Mouse (Mus musculus): Measurements from ENCODE around the gene Prkci.
A peak's percentile ranks its signal among the peaks of the same experiment; 100 is the strongest.

The Prkci gene

GRCm38 (mm10) chr3:30995283-30995898 lies at the start of gene Prkci:
Gene Prkci, plus strand, starts transcription at chr3:30995747.
- peak; percentile 99 for DNase-seq (ENCODE audit: low spot score)

- DNase-seq (ENCODE audit: low spot score) = no peak
Observed at GRCm38 (mm10) chr3:30951652-30952051, 43.9 kb upstream of the Prkci start.

- DNase-seq (ENCODE audit: low spot score) = no peak
Observed at GRCm38 (mm10) chr3:30952273-30953070, 43.1 kb upstream of the Prkci start.

GRCm38 (mm10) chr3:30956327-30956726 lies 39.2 kb upstream of the Prkci start:
- DNase-seq (ENCODE audit: low spot score) = no peak

GRCm38 (mm10) chr3:30958709-30959108 lies 36.8 kb upstream of the Prkci start:
- no peak for DNase-seq (ENCODE audit: low spot score)

GRCm38 (mm10) chr3:30959868-30960831 lies 35.4 kb upstream of the Prkci start:
- DNase-seq (ENCODE audit: low spot score) = no peak

- no peak for DNase-seq (ENCODE audit: low spot score)
Observed at GRCm38 (mm10) chr3:30963100-30963499, 32.4 kb upstream of the Prkci start.

GRCm38 (mm10) chr3:30964216-30964615 lies 31.3 kb upstream of the Prkci start:
- no peak for DNase-seq (ENCODE audit: low spot score)

- no peak for DNase-seq (ENCODE audit: low spot score)
Observed at GRCm38 (mm10) chr3:30965644-30966043, 29.9 kb upstream of the Prkci start.

- DNase-seq (ENCODE audit: low spot score) = peak; percentile 69
Observed at GRCm38 (mm10) chr3:30968531-30969092, 26.9 kb upstream of the Prkci start.

GRCm38 (mm10) chr3:30969104-30969581 lies 26.4 kb upstream of the Prkci start, which contains the start of gene Phc3:
Gene Phc3, minus strand, starts transcription at chr3:30969415.
- peak; percentile 98 for DNase-seq (ENCODE audit: low spot score)

GRCm38 (mm10) chr3:30975102-30975754 lies 20.3 kb upstream of the Prkci start:
- DNase-seq (ENCODE audit: low spot score) = peak; percentile 88

- DNase-seq (ENCODE audit: low spot score) = no peak
Observed at GRCm38 (mm10) chr3:30976991-30977603, 18.4 kb upstream of the Prkci start.

GRCm38 (mm10) chr3:30981616-30982380 lies 13.7 kb upstream of the Prkci start:
- no peak for DNase-seq (ENCODE audit: low spot score)

- DNase-seq (ENCODE audit: low spot score) = peak; percentile 35
Observed at GRCm38 (mm10) chr3:30982924-30983536, 12.5 kb upstream of the Prkci start.

- no peak for DNase-seq (ENCODE audit: low spot score)
Observed at GRCm38 (mm10) chr3:30987396-30988318, 7.9 kb upstream of the Prkci start.

- DNase-seq (ENCODE audit: low spot score) = no peak
Observed at GRCm38 (mm10) chr3:30992161-30992560, 3.4 kb upstream of the Prkci start.

GRCm38 (mm10) chr3:30993066-30993573 lies 2.4 kb upstream of the Prkci start:
- DNase-seq (ENCODE audit: low spot score) = no peak
